Mouse (Mus musculus): ENCODE results near the gene Gm49380. TPM values are rescaled to one million over a fixed set of nuclear protein-coding genes. Genes with fewer than 3 reads are reported as not detected.

The Gm49380 gene
- polyA plus RNA-seq, 1 experiment = 1.6 TPM

GRCm38 (mm10) chr9:44022100-44022847 lies 91.0 kb downstream of the Gm49380 start:
- Histone ChIP-seq H3K27ac (ENCODE audit: control insufficient read depth, insufficient read depth, low read depth, low read length) (no peak overlapping the region), H3K4me3 (ENCODE audit: control insufficient read depth, low read depth, low read length) (no peak overlapping the region), H3K27me3 (ENCODE audit: control insufficient read depth, insufficient read depth, low read length) (no peaks in the 10 kb centered on the region), H3K4me1 (ENCODE audit: control insufficient read depth, insufficient read depth, low read length) (no peaks in the 10 kb centered on the region), H3K36me3 (ENCODE audit: control insufficient read depth, insufficient read depth, low read length) (no peaks in the 10 kb centered on the region)
- TF ChIP-seq CTCF (IDR thresholded peaks at IDR 0.05; ENCODE audit: control insufficient read depth, insufficient read depth, insufficient replicate concordance, low read depth, low read length) (no peak), POLR2A (IDR thresholded peaks at IDR 0.05; ENCODE audit: control insufficient read depth, low read depth, low read length) (no peak)

- no peaks in the 10 kb centered on the region for H3K27me3 ChIP-seq (ENCODE audit: control insufficient read depth, insufficient read depth, low read length)
- TF ChIP-seq CTCF (IDR thresholded peaks at IDR 0.05; ENCODE audit: control insufficient read depth, insufficient read depth, insufficient replicate concordance, low read depth, low read length) = no peak
- TF ChIP-seq POLR2A (IDR thresholded peaks at IDR 0.05; ENCODE audit: control insufficient read depth, low read depth, low read length) = no peak
- no peak overlapping the region for H3K27ac ChIP-seq (ENCODE audit: control insufficient read depth, insufficient read depth, low read depth, low read length)
- H3K4me1 ChIP-seq (ENCODE audit: control insufficient read depth, insufficient read depth, low read length) = no peaks in the 10 kb centered on the region
- no peaks in the 10 kb centered on the region for H3K36me3 ChIP-seq (ENCODE audit: control insufficient read depth, insufficient read depth, low read length)
- H3K4me3 ChIP-seq (ENCODE audit: control insufficient read depth, low read depth, low read length) = no peak overlapping the region
Measured at GRCm38 (mm10) chr9:44020001-44020400, 93.3 kb downstream of the Gm49380 start.

- Histone ChIP-seq H3K4me3 (ENCODE audit: control insufficient read depth, low read depth, low read length) (no peak overlapping the region), H3K36me3 (ENCODE audit: control insufficient read depth, insufficient read depth, low read length) (no peaks in the 10 kb centered on the region), H3K27ac (ENCODE audit: control insufficient read depth, insufficient read depth, low read depth, low read length) (no peak overlapping the region), H3K27me3 (ENCODE audit: control insufficient read depth, insufficient read depth, low read length) (no peaks in the 10 kb centered on the region), H3K4me1 (ENCODE audit: control insufficient read depth, insufficient read depth, low read length) (no peaks in the 10 kb centered on the region)
- TF ChIP-seq POLR2A (IDR thresholded peaks at IDR 0.05; ENCODE audit: control insufficient read depth, low read depth, low read length) = no peak
- TF ChIP-seq CTCF (IDR thresholded peaks at IDR 0.05; ENCODE audit: control insufficient read depth, insufficient read depth, insufficient replicate concordance, low read depth, low read length) = no peak
Measured at GRCm38 (mm10) chr9:44017846-44018245, 95.5 kb downstream of the Gm49380 start.

Other genes with a start within 250 kb of the Gm49380 start
- gene Thy1, start 70.1 kb downstream of the Gm49380 start, polyA plus RNA-seq (2012; rRNA removed) = 0.36 and 0.95 TPM in 2 replicates
- 597 and 615 TPM in 2 replicates for gene Usp2, start 46.5 kb downstream of the Gm49380 start, polyA plus RNA-seq (2012; rRNA removed)
- gene Mfrp, start 11.8 kb downstream of the Gm49380 start, polyA plus RNA-seq (2012; rRNA removed) = 1.4 and 3.4 TPM in 2 replicates
- 2.0 and 3.1 TPM in 2 replicates for gene C1qtnf5, start 6.3 kb downstream of the Gm49380 start, polyA plus RNA-seq (2012; rRNA removed)
- gene Rnf26, start within 50 bp of the Gm49380 start, polyA plus RNA-seq (2012; rRNA removed) = 37.5 and 38.3 TPM in 2 replicates
- 14.1 and 14.3 TPM in 2 replicates for gene Mcam, start 21.0 kb upstream of the Gm49380 start, polyA plus RNA-seq (2012; rRNA removed)
- 45.5 and 47.9 TPM in 2 replicates for gene Cbl, start 120.5 kb upstream of the Gm49380 start, polyA plus RNA-seq (2012; rRNA removed)
- gene Ccdc153, start 127.2 kb upstream of the Gm49380 start, polyA plus RNA-seq (2012; rRNA removed) = 0.61 and 0.69 TPM in 2 replicates
- gene Pdzd3, start 138.0 kb upstream of the Gm49380 start, polyA plus RNA-seq (2012; rRNA removed) = 0.11 TPM in 1 of 2 replicates, not detected in the other
- 1.3 and 1.6 TPM in 2 replicates for gene Nlrx1, start 155.1 kb upstream of the Gm49380 start, polyA plus RNA-seq (2012; rRNA removed)
- 0.58 and 0.89 TPM in 2 replicates for gene Abcg4, start 175.1 kb upstream of the Gm49380 start, polyA plus RNA-seq (2012; rRNA removed)
- 13.1 and 16.0 TPM in 2 replicates for gene Hinfp, start 192.2 kb upstream of the Gm49380 start, polyA plus RNA-seq (2012; rRNA removed)
- 16.4 and 20.7 TPM in 2 replicates for gene C2cd2l, start 206.8 kb upstream of the Gm49380 start, polyA plus RNA-seq (2012; rRNA removed)
- gene Dpagt1, start 212.5 kb upstream of the Gm49380 start, polyA plus RNA-seq (2012; rRNA removed) = 6.5 and 6.7 TPM in 2 replicates
- gene H2afx, start 221.2 kb upstream of the Gm49380 start, polyA plus RNA-seq (2012; rRNA removed) = 107 TPM in 2 replicates
- 18.2 and 19.3 TPM in 2 replicates for gene Hmbs, start 230.7 kb upstream of the Gm49380 start, polyA plus RNA-seq (2012; rRNA removed)
- gene Vps11, start 248.2 kb upstream of the Gm49380 start, polyA plus RNA-seq (2012; rRNA removed) = 19.2 and 19.4 TPM in 2 replicates

All from testis, adult 2 months (tissue).